In genomic region chr2:71298729-71299128, GRCm38 (mm10) we compare ENCODE assay signal across 22 mouse cellular contexts.
DNase-seq lines count a peak whose midpoint lies in the region; TF ChIP-seq lines count a peak whose summit lies in the region.
"Had no signal": no experiment of that assay in that cellular context is flagged by ENCODE, and none has a peak within 500 bp of the region (broad histone marks: within the 10 kb centered on the region; RNA-seq: fewer than 3 reads in every experiment).

No protein-coding gene starts in this region.

- 98% methylated on average over 1 of the region's 1 CpGs for WGBS in lung, adult 2 months

- H3K4me1 ChIP-seq in lung, adult 2 months (ENCODE audit: control insufficient read depth, insufficient read depth, low read length), result no peaks in the 10 kb centered on the region
- H3K4me1 ChIP-seq: stomach, embryonic 15.5 days had no signal

- TF ChIP-seq CTCF in lung, adult 2 months (IDR thresholded peaks at IDR 0.05; ENCODE audit: insufficient read depth, low read length), result no peak

- DNase-seq in adrenal gland, postnatal 14 days, result peak; percentile 25
- no peak for DNase-seq in adrenal gland, adult 2 months
- DNase-seq in kidney, postnatal 10 days, result peak; percentile 26
- no peak for DNase-seq in kidney, adult 11 months
- peak; percentile 10 for DNase-seq in lung, postnatal 36 days
- no peak for DNase-seq in lung, adult 2 months
- DNase-seq in right cerebral cortex, postnatal 36 days (ENCODE audit: low spot score in 2 of 2), result no peak
- DNase-seq: cerebellum, adult 18-20 months; cerebellum, postnatal 36 days; kidney, adult 18-20 months; layer of hippocampus, postnatal 36 days; lung, embryonic 14.5 days; retina, postnatal 1 day; right cerebral cortex, postnatal 4 days had no signal

- TF ChIP-seq POLR2A in lung, adult 2 months (IDR thresholded peaks at IDR 0.05; ENCODE audit: borderline replicate concordance, extremely low read depth, low read depth, low read length), result no peak

- no peak overlapping the region for H3K4me3 ChIP-seq in lung, adult 2 months (replicated peaks; ENCODE audit: extremely low read depth, low read depth, low read length)
- H3K4me3 ChIP-seq: forebrain, embryonic 13.5 days; hindbrain, embryonic 13.5 days; limb, embryonic 13.5 days; liver, embryonic 12.5 days; midbrain, embryonic 10.5 days; myocyte; neural tube, embryonic 13.5 days; stomach, embryonic 15.5 days had no signal

Comparison
In these comparisons a context has a peak if more than half of its experiments do, and no peak if none do; other contexts are left out.
1. DNase-seq: peak in adrenal gland, postnatal 14 days (single experiment), kidney, postnatal 10 days (single experiment) and lung, postnatal 36 days (single experiment); none in adrenal gland, adult 2 months (single experiment), kidney, adult 11 months (single experiment), lung, adult 2 months (single experiment) and right cerebral cortex, postnatal 36 days (0 of 2).